Mouse (Mus musculus) lung, postnatal 0 days (tissue): ENCODE results near the gene Armh1.

Experiments used
- CTCF ChIP-seq: IDR thresholded peaks from 2 replicates; pipeline ENCODE4 v1.5.1; 2016; ENCODE audit warnings: antibody characterized with exemption, mild to moderate bottlenecking
- EP300 ChIP-seq: IDR thresholded peaks from 2 replicates; pipeline ENCODE4 v1.6.1; 2016; ENCODE audit warnings: antibody characterized with exemption, mild to moderate bottlenecking, control low read depth

DNA sequence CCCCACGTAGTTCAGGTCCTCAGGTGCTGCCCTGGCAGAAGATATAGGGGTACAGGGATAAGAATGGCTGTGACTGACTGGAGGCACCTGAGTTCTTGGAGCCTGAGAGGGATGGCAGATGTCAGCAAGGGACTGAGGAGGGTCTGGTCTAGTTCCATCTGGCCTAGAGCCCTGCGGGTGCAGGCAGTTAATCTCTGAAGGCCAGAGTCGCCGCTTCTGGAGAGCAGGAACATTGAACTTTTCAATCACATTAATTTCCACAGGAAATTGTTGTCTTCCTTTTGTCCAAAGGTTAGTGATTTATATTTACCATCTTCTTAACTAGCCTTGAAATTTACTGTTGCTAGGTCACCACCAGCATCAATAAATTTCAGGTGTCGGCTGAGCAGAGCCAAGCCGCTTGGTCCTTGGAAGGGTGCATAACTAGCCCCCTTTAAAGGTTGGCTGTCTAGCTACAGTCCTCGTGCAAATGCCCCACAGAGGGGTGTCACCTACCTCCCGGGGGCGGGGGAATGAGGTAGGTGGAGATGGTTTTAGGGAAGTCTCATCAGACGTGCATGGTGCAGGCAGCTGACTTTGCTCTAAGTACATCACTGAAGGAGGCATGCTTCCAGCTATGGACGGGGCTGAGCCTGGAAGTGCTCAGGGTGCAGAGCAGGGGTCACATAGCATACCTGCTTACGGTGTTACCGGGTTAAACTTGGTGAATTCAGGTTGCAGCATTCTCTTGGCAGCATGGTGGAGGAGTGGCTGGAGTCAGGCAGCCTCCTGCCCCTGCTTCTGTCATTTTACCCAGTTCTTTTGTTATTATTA is 10.4 kb upstream of the Armh1 start:
- no peak for TF ChIP-seq EP300
- no peak for TF ChIP-seq CTCF
